Mouse (Mus musculus): ENCODE data around the gene Sppl2b.

DNA sequence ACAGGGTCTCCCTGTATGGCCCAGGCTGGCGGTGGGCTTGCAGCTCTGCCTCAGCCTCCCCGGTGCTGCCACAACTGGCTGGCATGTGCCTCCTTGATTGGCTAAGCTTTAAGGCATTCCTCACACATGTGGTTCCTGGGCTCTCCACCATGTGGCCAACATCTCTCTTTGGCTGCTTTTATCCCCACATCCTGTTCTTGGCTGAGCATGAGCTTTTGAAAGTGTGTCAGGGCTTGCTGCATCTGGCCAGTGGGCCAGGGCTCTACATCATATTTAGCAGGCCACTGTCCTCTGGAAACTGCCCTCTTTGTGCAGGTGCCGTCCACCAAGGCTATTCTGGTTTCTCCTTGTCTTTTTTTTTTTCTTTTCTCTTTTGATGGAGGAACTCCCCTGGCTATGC, 1.2 kb downstream of the Sppl2b start:
- TF ChIP-seq CTCF (conservative IDR thresholded peaks at IDR 0.05; ENCODE audit: insufficient read depth, insufficient read length, low read depth, low read length): 0 out of 2 replicates have a peak, but pooled peaks have one; percentile 7
- TF ChIP-seq POLR2A (IDR thresholded peaks at IDR 0.05; ENCODE audit: low read depth, low read length): no peak
